Mouse (Mus musculus) heart, embryonic 15.5 days (tissue): ENCODE results near the gene Rbmx. TPM values are rescaled to one million over a fixed set of nuclear protein-coding genes. Genes with fewer than 3 reads are reported as not detected.

ENCODE experiments used
- ATAC-seq: fragments of 200-750 bp; cut with Nextera tagmentation; replicated peaks from 2 replicates; pipeline ENCODE4 v1.8.0; 2017; ENCODE audit warnings: low read depth, moderate TSS enrichment; ENCODE audit not compliant: insufficient number of reproducible peaks, insufficient read depth, low FRiP score
- H3K27ac ChIP-seq: fragments of 300-500 bp; sonication (generic); 2 replicates; pipeline ENCODE4 v1.5.1; 2015; ENCODE audit warnings: mild to moderate bottlenecking, inconsistent platforms
- H3K27me3 ChIP-seq: fragments of 300-500 bp; sonication (generic); 2 replicates; pipeline ENCODE4 v1.6.1; 2015; ENCODE audit warnings: inconsistent platforms
- H3K36me3 ChIP-seq: fragments of 300-500 bp; sonication (generic); 2 replicates; pipeline ENCODE4 v1.6.1; 2015; ENCODE audit warnings: mild to moderate bottlenecking, inconsistent platforms
- H3K4me1 ChIP-seq: fragments of 300-500 bp; sonication (generic); replicated peaks from 2 replicates; pipeline ENCODE4 v1.6.1; 2015; ENCODE audit warnings: inconsistent platforms
- H3K4me2 ChIP-seq: fragments of 300-500 bp; sonication (generic); 2 replicates; pipeline ENCODE4 v1.6.1; 2015; ENCODE audit warnings: inconsistent platforms, mild to moderate bottlenecking, moderate library complexity
- H3K4me3 ChIP-seq: fragments of 300-500 bp; sonication (generic); 2 replicates; pipeline ENCODE4 v1.5.1; 2015; ENCODE audit warnings: mild to moderate bottlenecking, inconsistent platforms
- H3K9ac ChIP-seq: fragments of 300-500 bp; sonication (generic); 2 replicates; pipeline ENCODE4 v1.6.1; 2015; ENCODE audit warnings: mild to moderate bottlenecking, inconsistent platforms
- H3K9me3 ChIP-seq: fragments of 300-500 bp; sonication (generic); replicated peaks from 2 replicates; pipeline ENCODE4 v1.6.1; 2016; ENCODE audit warnings: inconsistent platforms
- WGBS: fragments of 180-500 bp; shearing (Covaris S2); methylation state at CpG from one replicate; pipeline ENCODE4 v1.1.7; 2015; ENCODE audit warnings: mixed read lengths; 5-methylcytosine and 5-hydroxymethylcytosine counted together
- polyA plus RNA-seq: library from polyadenylated mRNA; unstranded; fragments of >200 nt; fragmentation: Nextera tagmentation; extraction: Ambion mirVana; gene quantifications from 2 replicates; pipeline ENCODE4 v1.2.1, GENCODE M21; 2015

Rbmx gene
- polyA plus RNA-seq, 1 experiment from 2014 or later, result 75.9 TPM

DNA sequence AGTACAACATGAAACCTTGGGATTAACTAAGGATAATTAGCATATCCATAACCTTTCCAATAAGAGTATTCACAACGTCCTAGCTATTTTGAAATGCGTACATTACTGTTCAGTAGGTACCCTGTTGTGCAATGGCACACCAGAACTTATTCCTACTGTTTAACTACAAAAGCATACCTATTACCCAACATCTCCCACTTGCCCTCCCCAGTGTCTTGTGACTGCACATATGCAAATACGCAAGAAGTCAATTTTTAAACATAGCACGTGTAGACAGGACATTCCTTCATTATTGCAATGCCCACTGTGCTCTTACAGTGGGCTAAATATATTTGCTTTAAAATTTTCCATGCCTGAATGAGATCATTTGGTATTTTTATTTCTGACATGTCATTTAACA is 19.9 kb downstream of the Rbmx start:
- no peak overlapping the region for H3K9ac ChIP-seq
- no peaks in the 10 kb centered on the region for H3K27me3 ChIP-seq
- H3K27ac ChIP-seq, result no peak overlapping the region
- no peak overlapping the region for H3K4me3 ChIP-seq
- no peaks in the 10 kb centered on the region; the same call in 1 of the 2 replicates for H3K36me3 ChIP-seq
- no peak overlapping the region for H3K4me2 ChIP-seq
- H3K9me3 ChIP-seq, result no peaks in the 10 kb centered on the region
- H3K4me1 ChIP-seq, result no peaks in the 10 kb centered on the region
- no peak for ATAC-seq
- 76% methylated on average over 4 of the region's 4 CpGs for WGBS

DNA sequence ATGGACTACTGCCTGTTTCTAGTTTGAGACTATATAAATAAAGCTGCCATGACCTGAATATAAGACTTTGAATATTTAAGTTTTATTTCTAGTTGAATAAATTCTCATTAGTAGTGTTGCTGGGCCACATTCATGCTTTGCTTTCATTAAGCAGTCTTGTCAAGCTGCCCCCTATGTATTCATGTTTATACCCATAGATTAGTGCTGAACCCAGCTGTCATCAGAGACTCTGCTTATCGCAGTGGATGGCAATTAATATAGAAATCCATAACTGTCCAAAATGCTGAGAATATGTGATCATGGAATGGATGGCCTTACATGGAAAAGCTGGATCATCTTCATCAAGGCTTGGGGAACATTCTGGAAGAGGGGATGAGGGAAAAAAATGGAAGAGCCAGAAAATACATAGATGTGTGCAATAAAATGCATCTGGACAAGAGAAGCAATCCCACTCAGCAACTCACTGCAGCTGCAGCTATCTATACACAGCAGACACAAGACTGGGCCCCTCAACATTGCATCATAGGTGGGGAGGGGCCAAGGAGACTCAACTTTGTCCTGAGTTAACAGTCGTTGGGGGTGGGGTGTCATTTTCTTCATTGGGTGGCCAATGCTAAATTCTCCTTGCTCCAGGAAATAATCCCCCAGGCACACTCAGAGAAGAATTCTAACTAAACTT is 27.8 kb downstream of the Rbmx start:
- WGBS, result 62% methylated on average over 2 of the region's 2 CpGs
- no peaks in the 10 kb centered on the region for H3K4me1 ChIP-seq
- H3K27ac ChIP-seq, result no peak overlapping the region
- no peaks in the 10 kb centered on the region for H3K9me3 ChIP-seq
- H3K4me2 ChIP-seq, result no peak overlapping the region
- H3K9ac ChIP-seq, result no peak overlapping the region
- ATAC-seq, result no peak
- H3K4me3 ChIP-seq, result no peak overlapping the region
- no peaks in the 10 kb centered on the region for H3K36me3 ChIP-seq
- H3K27me3 ChIP-seq, result no peaks in the 10 kb centered on the region

DNA sequence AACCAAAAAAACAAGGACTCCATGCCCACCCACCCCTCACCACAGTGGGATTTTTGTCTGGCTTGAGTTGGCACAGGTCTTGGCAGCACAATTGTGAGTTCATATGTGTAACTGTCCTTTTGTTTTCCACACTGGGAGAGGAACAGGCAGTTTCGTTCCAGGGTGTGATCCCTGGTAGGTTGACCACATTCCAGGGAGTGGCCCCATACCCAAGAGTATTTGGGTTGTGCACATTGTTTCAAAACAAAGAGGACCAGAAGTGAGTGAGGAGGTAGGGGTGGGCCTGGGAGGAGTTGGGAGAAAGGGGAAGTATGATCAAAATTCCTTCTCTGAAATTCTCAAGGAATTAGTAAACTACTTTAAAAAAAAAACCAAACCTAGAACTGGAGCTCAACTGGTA is 33.5 kb downstream of the Rbmx start:
- H3K36me3 ChIP-seq, result no peaks in the 10 kb centered on the region
- H3K9ac ChIP-seq, result no peak overlapping the region
- H3K4me1 ChIP-seq, result no peaks in the 10 kb centered on the region
- no peak overlapping the region for H3K27ac ChIP-seq
- H3K27me3 ChIP-seq, result no peaks in the 10 kb centered on the region
- H3K9me3 ChIP-seq, result no peaks in the 10 kb centered on the region
- WGBS, result 71% methylated on average over 1 of the region's 1 CpGs
- ATAC-seq, result no peak
- no peak overlapping the region for H3K4me3 ChIP-seq
- no peak overlapping the region for H3K4me2 ChIP-seq

DNA sequence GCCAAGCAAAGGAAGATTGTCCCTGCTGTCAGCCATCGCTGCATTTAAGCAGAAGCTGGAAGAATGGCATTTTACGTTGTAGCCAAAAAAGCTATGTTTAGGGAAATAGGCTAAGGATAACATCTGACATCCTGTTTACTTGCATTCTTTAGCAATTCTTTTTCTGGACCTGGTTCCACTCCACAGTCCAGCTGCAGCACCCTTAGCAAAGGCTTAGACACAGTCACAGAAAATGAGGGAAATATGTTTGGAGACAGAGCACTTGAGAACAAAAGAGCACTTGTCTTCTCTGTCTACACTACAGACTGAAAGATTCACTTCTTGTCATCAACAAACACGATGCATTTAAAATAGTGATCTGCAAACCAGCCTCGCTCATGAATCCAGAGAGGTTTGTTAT is 53.6 kb downstream of the Rbmx start:
- Histone ChIP-seq H3K4me1 (0 out of 2 replicates have a peak, but pooled peaks cover 3% of the 10 kb centered on the region), H3K4me3 (no peak overlapping the region), H3K9me3 (no peaks in the 10 kb centered on the region), H3K4me2 (peak overlapping the region; percentile 36), H3K36me3 (no peaks in the 10 kb centered on the region), H3K27ac (peak overlapping the region; percentile 12; the same call in 1 of the 2 replicates), H3K27me3 (no peaks in the 10 kb centered on the region), H3K9ac (no peak overlapping the region)
- ATAC-seq, result no peak
- WGBS, result 41% methylated on average over 4 of the region's 4 CpGs

DNA sequence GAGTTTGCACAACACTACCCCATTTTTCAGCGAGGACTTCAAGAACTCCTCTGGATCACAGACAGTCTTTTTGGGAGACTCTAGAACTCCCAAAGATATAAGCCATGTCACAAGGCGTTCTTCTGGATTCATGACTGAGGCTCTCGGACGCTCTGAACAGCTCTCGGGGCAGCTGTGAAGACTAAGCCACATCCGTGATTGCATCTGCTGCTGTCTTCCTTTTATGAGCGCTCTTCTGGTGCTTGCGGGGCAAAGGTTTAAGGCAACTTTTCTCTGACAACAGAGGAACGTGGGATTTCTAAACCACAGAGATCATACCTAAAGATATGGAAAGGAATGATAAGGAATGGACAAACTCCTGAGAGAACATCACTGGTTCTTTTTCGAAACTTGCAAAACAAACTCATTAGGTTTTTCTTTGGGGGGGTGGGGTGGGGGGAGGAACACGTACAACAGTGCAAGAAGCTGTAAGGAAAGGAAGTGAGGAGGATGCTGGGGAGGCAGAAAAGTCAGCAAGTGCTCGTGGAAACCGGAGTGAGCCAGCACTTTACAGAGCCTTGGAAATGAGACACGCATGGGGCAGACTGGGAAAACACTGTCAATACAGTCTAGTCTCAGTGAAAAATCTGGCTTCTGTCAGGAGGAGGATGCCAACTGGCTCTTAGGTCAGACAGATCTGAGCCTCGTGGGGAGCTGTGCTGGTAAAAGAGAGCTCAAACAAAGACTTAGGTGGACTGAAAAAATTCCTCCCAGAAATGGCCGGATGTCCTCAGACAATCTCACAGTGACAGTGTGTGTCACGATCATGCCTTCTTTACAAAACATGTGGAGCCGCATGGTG is 54.2 kb downstream of the Rbmx start, which contains the start of gene Arhgef6:
TSS of gene Arhgef6 (minus strand) at position 359 of the 841 bp plus-strand sequence.
- Histone ChIP-seq H3K27ac (peak within 1 kb of the TSS; percentile 12; the same call in 1 of the 2 replicates), H3K4me1 (0 out of 2 replicates have a peak, but pooled peaks cover 3% of the 10 kb centered on the region), H3K36me3 (no peaks in the 10 kb centered on the region), H3K27me3 (no peaks in the 10 kb centered on the region), H3K9me3 (no peaks in the 10 kb centered on the region), H3K9ac (no peak within 1 kb of the TSS), H3K4me3 (0 out of 2 replicates have a peak within 1 kb of the TSS, but pooled peaks have one; percentile 7), H3K4me2 (peak within 1 kb of the TSS; percentile 36)
- WGBS, result 47% methylated on average over 18 of the region's 18 CpGs
- no peak for ATAC-seq

DNA sequence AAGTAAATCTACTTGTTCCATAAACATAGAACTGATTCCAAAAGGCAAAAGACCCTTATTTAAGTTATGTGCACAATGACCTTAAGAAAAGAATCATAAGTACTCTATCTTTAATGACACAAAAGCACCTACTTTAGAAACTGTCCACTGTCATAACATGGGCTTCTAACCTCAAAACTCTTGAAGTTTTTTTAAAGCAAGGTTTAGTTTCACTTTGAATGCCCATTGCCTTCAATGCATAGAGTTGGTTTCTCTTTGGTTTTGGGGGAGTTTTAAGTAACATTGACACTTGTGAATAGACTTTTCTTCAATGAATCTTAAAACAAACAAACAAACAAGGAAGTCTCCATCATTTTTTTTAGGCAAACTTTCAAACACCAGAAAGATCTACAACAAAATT is 55.3 kb downstream of the Rbmx start:
- no peak overlapping the region for H3K4me3 ChIP-seq
- 0 out of 2 replicates have a peak, but pooled peaks cover 3% of the 10 kb centered on the region for H3K4me1 ChIP-seq
- no peak overlapping the region for H3K9ac ChIP-seq

DNA sequence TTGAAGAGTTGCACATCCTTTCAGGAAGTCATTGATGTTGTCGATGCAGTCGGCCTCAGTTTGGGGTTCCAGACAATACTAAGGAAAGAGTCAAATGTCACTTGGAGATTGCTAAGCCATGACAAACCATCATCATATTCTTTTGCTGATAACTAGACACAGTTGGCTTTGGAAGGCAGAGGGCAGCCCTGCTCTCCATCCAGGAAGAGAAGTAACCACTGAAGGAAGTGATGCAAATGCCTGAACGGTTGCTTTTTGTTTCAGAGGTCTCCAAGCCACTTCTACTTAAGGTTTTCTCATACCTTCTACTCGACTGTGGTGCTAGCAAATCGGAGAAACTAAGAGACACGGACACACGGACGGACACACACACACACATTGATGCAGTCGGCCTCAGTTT is 55.9 kb downstream of the Rbmx start:
- ATAC-seq, result no peak
- H3K4me3 ChIP-seq, result no peak overlapping the region

More for the DNA sequence above, 55.3 kb downstream of the Rbmx start:
- no peak overlapping the region for H3K27ac ChIP-seq
- ATAC-seq, result no peak
- 0 out of 2 replicates have a peak overlapping the region, but pooled peaks have one; percentile 0 for H3K4me2 ChIP-seq
- H3K27me3 ChIP-seq, result no peaks in the 10 kb centered on the region
- no peaks in the 10 kb centered on the region for H3K36me3 ChIP-seq
- no peaks in the 10 kb centered on the region for H3K9me3 ChIP-seq

DNA sequence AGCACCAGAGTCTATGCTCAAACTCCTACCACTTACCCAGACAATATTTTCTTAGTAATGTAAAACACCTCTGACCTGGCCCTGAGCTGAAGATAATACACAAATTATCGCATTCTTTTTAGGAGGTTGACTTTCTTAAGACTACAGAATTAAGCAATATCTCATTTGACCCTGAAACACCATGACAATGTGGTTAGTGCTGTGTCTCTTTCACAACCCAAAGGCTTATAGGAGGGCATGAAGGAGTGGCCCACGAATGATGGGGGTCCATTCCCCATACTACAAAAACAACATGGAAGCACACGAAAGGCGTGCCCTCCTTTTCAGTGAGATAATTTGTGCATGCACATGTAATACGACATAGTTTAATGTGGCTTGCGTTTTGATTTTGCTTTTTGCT is 57.5 kb downstream of the Rbmx start:
- H3K36me3 ChIP-seq, result no peaks in the 10 kb centered on the region
- H3K4me3 ChIP-seq, result no peak overlapping the region
- 0 out of 2 replicates have a peak, but pooled peaks cover 3% of the 10 kb centered on the region for H3K4me1 ChIP-seq
- no peak overlapping the region for H3K9ac ChIP-seq
- H3K27ac ChIP-seq, result no peak overlapping the region
- no peak for ATAC-seq
- no peaks in the 10 kb centered on the region for H3K9me3 ChIP-seq
- 84% methylated on average over 6 of the region's 6 CpGs for WGBS
- no peak overlapping the region for H3K4me2 ChIP-seq
- no peaks in the 10 kb centered on the region for H3K27me3 ChIP-seq

More for the DNA sequence above, 55.9 kb downstream of the Rbmx start:
- Histone ChIP-seq H3K27me3 (no peaks in the 10 kb centered on the region), H3K9me3 (no peaks in the 10 kb centered on the region), H3K27ac (no peak overlapping the region), H3K4me1 (0 out of 2 replicates have a peak, but pooled peaks cover 3% of the 10 kb centered on the region), H3K9ac (no peak overlapping the region), H3K36me3 (no peaks in the 10 kb centered on the region), H3K4me2 (no peak overlapping the region)
- 68% methylated on average over 9 of the region's 9 CpGs for WGBS

Other genes with a start within 250 kb of the Rbmx start
- not detected in 2 replicates for gene Cd40lg, start 180.9 kb downstream of the Rbmx start, polyA plus RNA-seq
- gene Arhgef6, start 54.3 kb downstream of the Rbmx start, polyA plus RNA-seq, result 35.6 and 36.0 TPM in 2 replicates
- gene Gm364, start 16.1 kb upstream of the Rbmx start, polyA plus RNA-seq, result not detected in 2 replicates
- gene Gpr101, start 110.7 kb upstream of the Rbmx start, polyA plus RNA-seq, result not detected in 2 replicates